Mouse (Mus musculus) hindbrain, postnatal 0 days (tissue): ENCODE data around the gene Tnks2. TPM values are rescaled to one million over a fixed set of nuclear protein-coding genes. Genes with fewer than 3 reads are reported as not detected.
"Not testable (repeated sequence)": the region's sequence is repeated elsewhere in the genome, so short reads cannot be mapped to it uniquely, and the experiment has no call there.

ENCODE experiments used
- ATAC-seq: fragments of 200-750 bp; cut with Nextera tagmentation; 2 replicates; pipeline ENCODE4 v1.8.0; 2017; ENCODE audit warnings: mild to moderate bottlenecking, moderate TSS enrichment, moderate library complexity
- DNase-seq: peaks from one replicate; pipeline ENCODE4 v3.0.0-alpha.2; 2015; ENCODE audit warnings: low spot score
- H3K27ac ChIP-seq: fragments of 300-500 bp; sonication (generic); 2 replicates; pipeline ENCODE4 v1.5.1; 2014; ENCODE audit warnings: mild to moderate bottlenecking
- H3K27me3 ChIP-seq: fragments of 300-500 bp; sonication (generic); 2 replicates; pipeline ENCODE4 v1.6.1; 2014; ENCODE audit warnings: low read length, mixed read lengths; ENCODE audit not compliant: insufficient read depth
- H3K36me3 ChIP-seq: fragments of 300-500 bp; sonication (generic); 2 replicates; pipeline ENCODE4 v1.6.1; 2014; ENCODE audit warnings: low read length, mixed read lengths; ENCODE audit not compliant: insufficient read depth
- H3K4me1 ChIP-seq: fragments of 300-500 bp; sonication (generic); 2 replicates; pipeline ENCODE4 v1.6.1; 2014; ENCODE audit warnings: antibody characterized with exemption, low read length, mixed read lengths; ENCODE audit not compliant: insufficient read depth
- H3K4me2 ChIP-seq: fragments of 300-500 bp; sonication (generic); 2 replicates; pipeline ENCODE4 v1.6.1; 2014; ENCODE audit warnings: low read depth, mild to moderate bottlenecking, low read length, moderate library complexity, mixed read lengths
- H3K4me3 ChIP-seq: fragments of 300-500 bp; sonication (generic); 2 replicates; pipeline ENCODE4 v1.5.1; 2014; ENCODE audit warnings: low read length
- H3K9ac ChIP-seq: fragments of 300-500 bp; sonication (generic); replicated peaks from 2 replicates; pipeline ENCODE4 v1.6.1; 2014; ENCODE audit warnings: mild to moderate bottlenecking, low read length, moderate library complexity, mixed read lengths
- H3K9me3 ChIP-seq: fragments of 300-500 bp; sonication (generic); 2 replicates; pipeline ENCODE4 v1.6.1; 2016; ENCODE audit warnings: low read length, mixed read lengths
- CTCF ChIP-seq: IDR thresholded peaks from 2 replicates; pipeline ENCODE4 v1.5.1; 2016; ENCODE audit warnings: antibody characterized with exemption, control low read depth, low read depth
- whole genome bisulfite sequencing: fragments of 180-500 bp; shearing (Covaris S2); extraction: QIAGEN DNeasy Blood & Tissue Kit; methylation state at CpG from one replicate; pipeline ENCODE4 v1.1.7; 2014; 5-methylcytosine and 5-hydroxymethylcytosine counted together
- polyA plus RNA-seq: library from polyadenylated mRNA; unstranded; fragments of >200 nt; fragmentation: Nextera tagmentation; extraction: Ambion mirVana; gene quantifications from 2 replicates; pipeline ENCODE4 v1.2.1, GENCODE M21; 2015
- total RNA-seq: library from RNA; depleted of rRNA; stranded (reverse); fragments of >200 nt; gene quantifications from 2 replicates; pipeline ENCODE4 v1.2.3, GENCODE M21; 2014

Tnks2 gene
- total and polyA plus RNA-seq, 2 experiments from 2014 or later, result 28.7 to 128 TPM

DNA sequence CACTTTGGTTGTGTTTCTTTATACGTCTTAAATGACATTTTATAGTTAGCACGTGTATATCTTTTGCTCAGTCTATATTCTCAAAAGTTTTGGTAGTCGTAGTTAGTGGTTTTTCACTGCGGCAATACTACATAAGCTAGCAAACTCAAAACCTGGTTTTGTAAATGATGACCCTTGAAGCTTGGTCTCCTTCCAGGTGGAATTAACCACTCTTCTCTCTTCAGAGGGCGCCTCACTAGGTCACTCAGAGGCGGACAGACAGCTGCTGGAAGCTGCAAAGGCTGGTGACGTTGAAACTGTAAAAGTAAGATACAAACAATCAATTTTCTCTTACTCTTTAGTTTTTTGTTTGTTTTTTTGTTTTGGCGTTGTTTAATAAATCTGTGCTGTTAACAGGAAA, 33.4 kb downstream of the Tnks2 start:
- DNase-seq (no peak), ATAC-seq (no peak)
- Histone ChIP-seq H3K27ac (no peak overlapping the region), H3K36me3 (peaks cover 42% of the 10 kb centered on the region), H3K4me1 (no peaks in the 10 kb centered on the region), H3K9me3 (no peaks in the 10 kb centered on the region), H3K9ac (no peak overlapping the region), H3K4me3 (no peak overlapping the region), H3K27me3 (no peaks in the 10 kb centered on the region), H3K4me2 (no peak overlapping the region)
- TF ChIP-seq CTCF, result no peak
- WGBS, result 93% methylated on average over 8 of the region's 8 CpGs

DNA sequence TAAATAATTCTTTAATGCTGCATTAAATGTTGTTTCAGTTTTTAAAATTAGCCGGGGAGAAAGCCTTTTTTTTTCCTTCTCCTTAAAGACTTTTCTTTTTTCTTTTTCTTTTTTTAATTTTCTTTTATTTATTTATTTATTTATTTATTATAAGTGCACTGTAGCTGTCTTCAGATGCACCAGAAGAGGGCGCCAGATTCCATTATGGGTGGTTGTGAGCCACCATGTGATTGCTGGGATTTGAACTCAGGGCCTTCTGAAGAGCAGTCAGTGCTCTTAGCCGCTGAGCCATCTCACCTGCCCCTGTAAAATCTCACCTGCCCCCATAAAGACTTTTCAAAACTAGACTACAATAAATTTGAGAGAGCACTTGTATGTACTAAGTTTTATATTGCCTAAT, 34.6 kb downstream of the Tnks2 start:
- H3K4me2 ChIP-seq, H3K4me3 ChIP-seq, H3K27ac ChIP-seq, H3K9ac ChIP-seq, DNase-seq, ATAC-seq, H3K4me1 ChIP-seq, H3K27me3 ChIP-seq, H3K9me3 ChIP-seq: not testable (repeated sequence)
- peak; percentile 45 for TF ChIP-seq CTCF
- peaks cover 52% of the 10 kb centered on the region for H3K36me3 ChIP-seq
- WGBS, result 84% methylated on average over 3 of the region's 3 CpGs

- DNase-seq, result no peak
- Histone ChIP-seq H3K27me3 (no peaks in the 10 kb centered on the region), H3K4me1 (no peaks in the 10 kb centered on the region), H3K4me2 (no peak overlapping the region), H3K9ac (no peak overlapping the region), H3K9me3 (no peaks in the 10 kb centered on the region), H3K27ac (no peak overlapping the region), H3K36me3 (peaks cover 60% of the 10 kb centered on the region), H3K4me3 (no peak overlapping the region)
- 78% methylated on average over 2 of the region's 2 CpGs for WGBS
- ATAC-seq, result no peak
- no peak for TF ChIP-seq CTCF
Measured at GRCm38 (mm10) chr19:36874651-36875050, 40.6 kb downstream of the Tnks2 start.

- ATAC-seq, result no peak
Measured at GRCm38 (mm10) chr19:36877329-36877728, 43.3 kb downstream of the Tnks2 start.

DNA sequence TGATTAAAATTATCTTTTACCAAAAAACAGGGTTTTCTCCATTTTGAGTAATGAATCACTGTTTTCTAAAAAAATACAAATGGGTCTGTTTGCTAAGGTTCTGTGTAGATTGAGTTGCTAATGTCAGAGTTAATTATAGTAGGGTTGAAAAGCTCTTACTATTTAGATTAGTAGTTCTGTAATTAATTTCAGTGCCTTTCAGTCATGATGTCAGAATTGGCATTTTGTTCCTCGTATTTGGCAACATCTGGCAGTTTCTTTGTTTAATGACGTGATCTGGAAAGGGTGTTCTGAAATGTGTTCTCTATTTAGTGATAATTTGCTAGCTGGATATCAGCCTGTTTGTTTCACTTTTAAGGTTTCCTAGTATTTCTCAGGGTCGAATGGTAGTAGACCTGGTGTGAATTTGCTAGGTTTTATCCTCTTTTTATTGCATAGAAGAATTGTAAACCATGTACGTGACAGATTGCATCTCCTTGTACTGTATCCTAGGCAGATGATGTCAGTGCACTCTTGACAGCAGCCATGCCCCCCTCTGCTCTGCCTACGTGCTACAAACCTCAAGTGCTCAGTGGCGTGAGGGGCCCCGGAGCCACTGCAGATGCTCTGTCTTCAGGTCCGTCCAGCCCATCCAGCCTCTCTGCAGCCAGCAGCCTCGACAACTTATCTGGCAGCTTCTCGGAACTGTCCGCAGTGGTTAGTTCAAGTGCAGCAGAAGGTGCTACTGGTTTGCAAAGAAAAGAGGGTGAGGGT, 44.9 kb downstream of the Tnks2 start:
- Histone ChIP-seq H3K9me3 (no peaks in the 10 kb centered on the region), H3K27ac (no peak overlapping the region), H3K36me3 (peaks cover 78% of the 10 kb centered on the region), H3K4me1 (no peaks in the 10 kb centered on the region), H3K9ac (no peak overlapping the region), H3K27me3 (no peaks in the 10 kb centered on the region), H3K4me3 (no peak overlapping the region), H3K4me2 (no peak overlapping the region)
- WGBS, result 78% methylated on average over 11 of the region's 11 CpGs
- DNase-seq (no peak), ATAC-seq (no peak)
- TF ChIP-seq CTCF, result no peak

More at GRCm38 (mm10) chr19:36877329-36877728, 43.3 kb downstream of the Tnks2 start:
- Histone ChIP-seq H3K4me3 (no peak overlapping the region), H3K9me3 (no peaks in the 10 kb centered on the region), H3K27ac (no peak overlapping the region), H3K9ac (no peak overlapping the region), H3K36me3 (peaks cover 75% of the 10 kb centered on the region), H3K4me1 (no peaks in the 10 kb centered on the region), H3K4me2 (no peak overlapping the region), H3K27me3 (no peaks in the 10 kb centered on the region)
- no peak for DNase-seq
- TF ChIP-seq CTCF, result no peak

GRCm38 (mm10) chr19:36883119-36883518, 49.1 kb downstream of the Tnks2 start:
- Histone ChIP-seq H3K27me3 (no peaks in the 10 kb centered on the region), H3K4me3 (no peak overlapping the region), H3K9ac (no peak overlapping the region), H3K4me2 (no peak overlapping the region), H3K4me1 (no peaks in the 10 kb centered on the region), H3K36me3 (peaks cover 63% of the 10 kb centered on the region), H3K27ac (no peak overlapping the region), H3K9me3 (no peaks in the 10 kb centered on the region)
- 78% methylated on average over 6 of the region's 6 CpGs for WGBS
- DNase-seq, result peak; percentile 57
- peak; percentile 61 for TF ChIP-seq CTCF
- ATAC-seq, result no peak

DNA sequence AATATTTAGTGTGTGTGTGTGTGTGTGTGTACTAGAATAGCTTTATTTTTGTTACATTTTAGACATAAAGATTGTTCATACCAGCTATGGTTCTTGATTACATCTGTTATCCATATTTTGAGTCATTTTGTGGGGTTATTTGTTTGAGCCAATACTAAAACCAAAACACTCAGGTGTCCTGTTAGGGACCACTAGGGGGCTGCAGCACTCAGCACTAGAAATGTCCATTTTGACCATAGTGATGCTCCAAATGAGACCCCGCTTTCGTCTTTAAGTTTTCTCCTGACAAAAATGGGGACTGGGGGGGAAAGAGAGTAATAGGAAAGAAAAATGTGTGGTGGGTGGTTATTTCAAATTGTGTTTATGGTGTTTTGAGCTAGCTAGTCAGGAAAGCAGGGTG, 52.3 kb downstream of the Tnks2 start:
- Histone ChIP-seq H3K9ac (no peak overlapping the region), H3K36me3 (peaks cover 64% of the 10 kb centered on the region), H3K4me2 (no peak overlapping the region), H3K27ac (no peak overlapping the region), H3K4me1 (no peaks in the 10 kb centered on the region), H3K4me3 (no peak overlapping the region), H3K9me3 (no peaks in the 10 kb centered on the region), H3K27me3 (no peaks in the 10 kb centered on the region)
- DNase-seq, result peak; percentile 66
- no peak for ATAC-seq
- peak; percentile 71 for TF ChIP-seq CTCF
- 66% methylated on average over 2 of the region's 2 CpGs for WGBS
